Mouse (Mus musculus) intestine, embryonic 14.5 days (tissue): ENCODE measurements around the gene Srsx. TPM values are rescaled to one million over a fixed set of nuclear protein-coding genes. Genes with fewer than 3 reads are reported as not detected.
"Not testable (repeated sequence)": the region's sequence is repeated elsewhere in the genome, so short reads cannot be mapped to it uniquely, and the experiment has no call there.

Experiments used
- ATAC-seq: fragments of 200-750 bp; cut with Nextera tagmentation; replicated peaks from 2 replicates; pipeline ENCODE4 v1.8.0; 2017; ENCODE audit warnings: low read depth, moderate number of reproducible peaks, moderate TSS enrichment, moderate library complexity; ENCODE audit not compliant: low FRiP score, low TSS enrichment
- DNase-seq: peaks from one replicate; pipeline ENCODE4 v3.0.0-alpha.2; 2018; ENCODE audit warnings: low spot score
- H3K27ac ChIP-seq: fragments of 300-500 bp; sonication (generic); 2 replicates; pipeline ENCODE4 v1.5.1; 2014; ENCODE audit warnings: low read depth, mild to moderate bottlenecking, control low read depth
- H3K27me3 ChIP-seq: fragments of 300-500 bp; sonication (generic); replicated peaks from 2 replicates; pipeline ENCODE4 v1.6.1; 2014; ENCODE audit warnings: low read length, control low read depth; ENCODE audit not compliant: control insufficient read depth, insufficient read depth
- H3K36me3 ChIP-seq: fragments of 300-500 bp; sonication (generic); 2 replicates; pipeline ENCODE4 v1.6.1; 2014; ENCODE audit warnings: low read length, control low read depth; ENCODE audit not compliant: control insufficient read depth, insufficient read depth
- H3K4me1 ChIP-seq: fragments of 300-500 bp; sonication (generic); replicated peaks from 2 replicates; pipeline ENCODE4 v1.6.1; 2014; ENCODE audit warnings: low read length, control low read depth, mixed read lengths; ENCODE audit not compliant: control insufficient read depth, insufficient read depth
- H3K4me2 ChIP-seq: fragments of 300-500 bp; sonication (generic); 2 replicates; pipeline ENCODE4 v1.6.1; 2014; ENCODE audit warnings: low read length
- H3K4me3 ChIP-seq: fragments of 300-500 bp; sonication (generic); 2 replicates; pipeline ENCODE4 v1.5.1; 2014; ENCODE audit warnings: low read depth, low read length, control low read depth, mixed read lengths
- H3K9ac ChIP-seq: fragments of 300-500 bp; sonication (generic); 2 replicates; pipeline ENCODE4 v1.6.1; 2014; ENCODE audit warnings: mild to moderate bottlenecking, low read length
- H3K9me3 ChIP-seq: fragments of 300-500 bp; sonication (generic); 2 replicates; pipeline ENCODE4 v1.6.1; 2016; ENCODE audit warnings: low read length, control low read depth; ENCODE audit not compliant: control insufficient read depth
- WGBS: fragments of 180-500 bp; shearing (Covaris S2); extraction: QIAGEN DNeasy Blood & Tissue Kit; methylation state at CpG from one replicate; pipeline ENCODE4 v1.1.7; 2014; 5-methylcytosine and 5-hydroxymethylcytosine counted together
- polyA plus RNA-seq: library from polyadenylated mRNA; unstranded; fragments of >200 nt; fragmentation: Nextera tagmentation; extraction: Ambion mirVana; gene quantifications from 2 replicates; pipeline ENCODE4 v1.2.1, GENCODE M21; 2014

Gene Srsx
- polyA plus RNA-seq = not detected in 2 replicates

- H3K4me1 ChIP-seq, H3K36me3 ChIP-seq, H3K4me3 ChIP-seq, DNase-seq, H3K27me3 ChIP-seq, ATAC-seq, H3K9ac ChIP-seq, H3K4me2 ChIP-seq, H3K9me3 ChIP-seq, H3K27ac ChIP-seq: not testable (repeated sequence)
- no CpG with 5 or more reads among the region's 1 CpGs for WGBS
These were observed at the start of gene Srsx for GRCm38 (mm10) chrX:123222381-123222780. Gene Srsx, minus strand, starts transcription at chrX:123222481.

- not testable (repeated sequence) for DNase-seq, H3K9me3 ChIP-seq, H3K36me3 ChIP-seq, H3K4me1 ChIP-seq, H3K9ac ChIP-seq, H3K4me2 ChIP-seq, ATAC-seq, H3K27me3 ChIP-seq, H3K4me3 ChIP-seq, H3K27ac ChIP-seq
- no CpG with 5 or more reads among the region's 3 CpGs for WGBS
These were observed 24.5 kb upstream of the Srsx start, which contains the start of gene Gm17577 for GRCm38 (mm10) chrX:123246807-123247206. Gene Gm17577, minus strand, starts transcription at chrX:123246907.

Other genes starting within 250 kb of the Srsx start
- gene Gm17521, start 192.8 kb downstream of the Srsx start, polyA plus RNA-seq = not detected in 2 replicates
- gene Cldn34c1, start 119.0 kb downstream of the Srsx start, polyA plus RNA-seq = 9.8 and 12.8 TPM in 2 replicates
- not detected in 2 replicates for gene Gm17577, start 24.4 kb upstream of the Srsx start, polyA plus RNA-seq